ENCODE assay signal across 14 mouse cellular contexts in the genomic region with DNA sequence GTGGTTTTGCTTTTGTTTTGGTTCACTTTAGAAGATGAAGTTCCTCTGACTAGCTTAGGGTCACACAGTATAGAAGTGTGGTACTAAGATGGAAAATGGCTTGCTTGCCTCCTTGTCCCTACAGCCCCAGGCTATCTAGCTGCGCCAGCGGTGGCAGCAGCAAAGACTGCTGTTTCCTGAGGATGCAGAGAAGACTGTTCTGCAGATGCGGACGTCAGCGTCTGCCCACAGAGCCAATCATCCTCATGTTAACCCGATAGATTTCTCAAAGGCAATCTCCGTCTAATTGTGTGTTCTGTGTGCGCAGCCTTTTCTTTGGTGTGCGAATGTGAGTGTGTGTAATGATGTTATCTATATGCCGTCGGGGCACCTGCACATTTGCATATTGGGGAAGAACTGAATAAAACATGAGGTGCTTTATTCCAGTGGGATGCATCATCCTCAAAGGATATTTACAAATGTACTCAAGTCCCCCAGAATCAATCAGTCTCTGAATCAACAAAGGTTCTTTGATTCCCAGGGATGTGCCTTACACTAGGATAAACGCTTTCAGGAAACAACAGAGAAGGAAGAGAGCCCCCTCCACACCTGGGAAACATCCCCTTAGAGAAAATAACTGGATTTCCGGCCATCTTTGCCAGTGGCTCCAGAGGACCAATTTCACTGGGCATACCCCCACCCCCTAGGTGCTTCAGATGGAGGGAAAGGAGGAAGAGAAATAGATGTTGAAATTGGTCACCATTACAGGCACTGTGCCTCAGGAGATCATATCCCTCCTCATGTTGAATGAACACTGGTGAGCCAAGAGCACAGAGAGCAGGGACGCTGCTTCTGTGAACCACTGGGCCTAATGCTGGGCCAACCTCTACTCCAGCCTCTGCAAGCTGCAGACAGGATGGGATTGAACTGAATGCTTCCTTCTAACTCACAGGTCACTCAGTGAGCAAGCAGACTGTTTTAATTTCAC.
DNase-seq lines count a peak whose midpoint lies in the region; ATAC-seq and TF ChIP-seq lines count a peak whose summit lies in the region.
"Had no signal": no experiment of that assay in that cellular context is flagged by ENCODE, and none has a peak within 500 bp of the region (broad histone marks: within the 10 kb centered on the region; RNA-seq: fewer than 3 reads in every experiment).

No protein-coding gene starts in this region.

- no peaks in the 10 kb centered on the region for H3K27me3 ChIP-seq in forebrain, embryonic 11.5 days (ENCODE audit: control insufficient read depth, insufficient read depth, low read length)
- no peaks in the 10 kb centered on the region for H3K27me3 ChIP-seq in forebrain, postnatal 0 days (ENCODE audit: insufficient read depth, low read length)
- H3K27me3 ChIP-seq in midbrain, embryonic 10.5 days (ENCODE audit: low read depth, poor library complexity, severe bottlenecking) = no peaks in the 10 kb centered on the region
- H3K27me3 ChIP-seq in neural tube, embryonic 14.5 days (ENCODE audit: control insufficient read depth, insufficient read depth, low read length) = no peaks in the 10 kb centered on the region
- H3K27me3 ChIP-seq: liver, embryonic 12.5 days had no signal

- no peaks in the 10 kb centered on the region for H3K36me3 ChIP-seq in forebrain, embryonic 11.5 days (ENCODE audit: control insufficient read depth, insufficient read depth, low read length)
- H3K36me3 ChIP-seq in forebrain, postnatal 0 days (ENCODE audit: insufficient read depth) = no peaks in the 10 kb centered on the region
- H3K36me3 ChIP-seq in midbrain, embryonic 10.5 days = no peaks in the 10 kb centered on the region
- H3K36me3 ChIP-seq in neural tube, embryonic 14.5 days (ENCODE audit: control insufficient read depth, insufficient read depth, low read length) = no peaks in the 10 kb centered on the region
- H3K36me3 ChIP-seq: liver, embryonic 12.5 days had no signal

- peak; percentile 63 for ATAC-seq in forebrain, embryonic 11.5 days (replicated peaks; ENCODE audit: low FRiP score)
- peak; percentile 83 for ATAC-seq in forebrain, postnatal 0 days
- ATAC-seq in neural tube, embryonic 14.5 days (ENCODE audit: low read depth) = peak; percentile 81
- ATAC-seq in cerebellum, adult (ENCODE audit: insufficient number of reproducible peaks, low FRiP score, low TSS enrichment) = no peak
- ATAC-seq: liver, embryonic 12.5 days had no signal

- H3K4me2 ChIP-seq in forebrain, embryonic 11.5 days (ENCODE audit: low read depth, low read length, severe bottlenecking) = peak overlapping the region; percentile 1; the same call in 1 of the 2 replicates
- no peak overlapping the region for H3K4me2 ChIP-seq in forebrain, postnatal 0 days (ENCODE audit: low read depth)
- H3K4me2 ChIP-seq in neural tube, embryonic 14.5 days (ENCODE audit: low read depth, low read length) = peak overlapping the region; percentile 12; the same call in 1 of the 2 replicates
- H3K4me2 ChIP-seq: liver, embryonic 12.5 days had no signal

- H3K9me3 ChIP-seq in forebrain, embryonic 11.5 days (ENCODE audit: control insufficient read depth, low read length) = no peaks in the 10 kb centered on the region
- H3K9me3 ChIP-seq in forebrain, postnatal 0 days (ENCODE audit: low read length) = no peaks in the 10 kb centered on the region
- H3K9me3 ChIP-seq in midbrain, embryonic 10.5 days (replicated peaks) = no peaks in the 10 kb centered on the region
- no peaks in the 10 kb centered on the region for H3K9me3 ChIP-seq in neural tube, embryonic 14.5 days (ENCODE audit: control insufficient read depth, low read length)
- H3K9me3 ChIP-seq: liver, embryonic 12.5 days had no signal

- H3K4me1 ChIP-seq in forebrain, embryonic 11.5 days (replicated peaks; ENCODE audit: control insufficient read depth, insufficient read depth, low read length) = 0 out of 2 replicates have a peak, but pooled peaks cover 5% of the 10 kb centered on the region
- H3K4me1 ChIP-seq in forebrain, postnatal 0 days (ENCODE audit: insufficient read depth) = no peaks in the 10 kb centered on the region
- H3K4me1 ChIP-seq in midbrain, embryonic 10.5 days = peaks cover 19% of the 10 kb centered on the region
- no peaks in the 10 kb centered on the region for H3K4me1 ChIP-seq in neural tube, embryonic 14.5 days (ENCODE audit: control insufficient read depth, insufficient read depth, low read length)
- H3K4me1 ChIP-seq: liver, embryonic 12.5 days had no signal

- no peak overlapping the region for H3K9ac ChIP-seq in forebrain, embryonic 11.5 days (ENCODE audit: low read length)
- no peak overlapping the region for H3K9ac ChIP-seq in forebrain, postnatal 0 days
- H3K9ac ChIP-seq in neural tube, embryonic 14.5 days (replicated peaks; ENCODE audit: low read depth, low read length) = no peak overlapping the region
- H3K9ac ChIP-seq: liver, embryonic 12.5 days had no signal

- 47% methylated on average over 14 of the region's 14 CpGs for WGBS in forebrain, embryonic 11.5 days
- WGBS in forebrain, postnatal 0 days = 21% methylated on average over 14 of the region's 14 CpGs
- 43% methylated on average over 14 of the region's 14 CpGs for WGBS in midbrain, embryonic 10.5 days
- WGBS in neural tube, embryonic 14.5 days = 19% methylated on average over 14 of the region's 14 CpGs

- TF ChIP-seq CTCF in forebrain, postnatal 0 days (IDR thresholded peaks at IDR 0.05; ENCODE audit: low read depth) = no peak

- DNase-seq in forebrain, embryonic 11.5 days (ENCODE audit: low spot score) = no peak
- peak; percentile 45 for DNase-seq in forebrain, postnatal 0 days
- DNase-seq in midbrain, embryonic 10.5 days (ENCODE audit: low spot score) = peak; percentile 18
- DNase-seq in thymus, postnatal 25 days = no peak
- no peak for DNase-seq in thymus, adult 18-20 months
- DNase-seq: cerebellum, postnatal 36 days; heart, postnatal 10 days; kidney, adult 11 months; kidney, postnatal 36 days; left cerebral cortex, postnatal 4 days; thymus, postnatal 36 days had no signal

- H3K27ac ChIP-seq in forebrain, embryonic 11.5 days (ENCODE audit: low read depth, low read length) = peak overlapping the region; percentile 27; the same call in 1 of the 2 replicates
- peak overlapping the region; percentile 45 for H3K27ac ChIP-seq in forebrain, postnatal 0 days (ENCODE audit: low read depth, low read length)
- H3K27ac ChIP-seq in midbrain, embryonic 10.5 days (replicated peaks) = peak overlapping the region; percentile 47
- H3K27ac ChIP-seq in neural tube, embryonic 14.5 days (ENCODE audit: low read depth, low read length) = peak overlapping the region; percentile 61
- H3K27ac ChIP-seq: liver, embryonic 12.5 days had no signal

- H3K4me3 ChIP-seq in forebrain, embryonic 11.5 days (ENCODE audit: low read depth, low read length) = no peak overlapping the region
- no peak overlapping the region for H3K4me3 ChIP-seq in forebrain, postnatal 0 days (ENCODE audit: low read depth, low read length)
- peak overlapping the region; percentile 5; the same call in 1 of the 2 replicates for H3K4me3 ChIP-seq in midbrain, embryonic 10.5 days
- no peak overlapping the region for H3K4me3 ChIP-seq in neural tube, embryonic 14.5 days (ENCODE audit: low read depth, low read length)
- H3K4me3 ChIP-seq: liver, embryonic 12.5 days had no signal

Comparison
In these comparisons a context has a peak if more than half of its experiments do, and no peak if none do; other contexts are left out.
1. DNase-seq: peak in forebrain, postnatal 0 days (single experiment) and midbrain, embryonic 10.5 days (single experiment); none in forebrain, embryonic 11.5 days (single experiment), thymus, postnatal 25 days (single experiment) and thymus, adult 18-20 months (0 of 2).
2. Peak in every context shown above with its lines, with median percentiles within 50 percentile points of each other: H3K27ac ChIP-seq.